Mouse (Mus musculus): ENCODE data around the gene Tsnax.

Tsnax gene

DNA sequence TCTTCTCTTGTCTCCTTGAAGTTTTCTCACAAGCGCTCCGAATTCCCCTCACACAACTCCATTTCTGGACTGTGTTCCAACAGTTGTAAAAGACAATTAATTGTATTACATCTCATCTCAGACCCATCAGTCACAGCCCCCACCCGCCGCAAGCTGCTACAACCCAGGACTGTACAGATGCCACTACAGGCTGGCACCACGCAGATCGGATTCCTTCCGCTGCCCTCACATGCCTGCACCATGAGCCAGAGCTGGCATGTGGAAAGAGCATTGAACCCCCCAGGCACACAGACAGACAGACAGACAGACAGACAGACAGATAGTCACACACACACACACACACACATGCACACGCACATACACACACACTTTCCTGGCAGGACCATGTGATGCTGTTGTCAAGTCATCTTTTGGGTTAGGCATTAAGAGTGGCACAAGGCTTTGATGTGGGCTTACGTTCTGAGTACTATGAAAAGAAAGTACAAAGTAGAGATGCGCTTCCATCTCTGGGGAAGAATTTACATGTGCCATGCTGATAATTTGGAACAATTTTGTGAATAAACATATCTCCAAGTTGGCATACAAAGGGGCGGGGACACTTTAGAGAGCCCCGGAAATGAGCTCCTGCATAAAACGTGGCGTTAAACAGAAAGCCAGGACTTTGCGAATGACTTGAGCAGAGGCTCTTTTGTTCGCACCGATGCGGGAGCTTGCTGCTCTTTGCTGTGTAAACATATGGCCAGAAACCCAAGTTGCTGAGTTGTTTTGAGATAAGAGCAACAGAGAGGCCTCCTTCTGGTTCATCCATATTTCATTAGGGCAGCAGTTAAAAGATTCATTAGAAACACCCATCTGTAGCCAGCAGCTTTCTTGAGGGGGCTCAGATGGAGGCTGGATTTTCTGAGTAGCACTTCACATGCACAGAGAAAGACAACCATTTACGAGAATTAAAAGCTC lies 67.9 kb downstream of the Tsnax start:
- DNase-seq (ENCODE audit: low spot score) = no peak

DNA sequence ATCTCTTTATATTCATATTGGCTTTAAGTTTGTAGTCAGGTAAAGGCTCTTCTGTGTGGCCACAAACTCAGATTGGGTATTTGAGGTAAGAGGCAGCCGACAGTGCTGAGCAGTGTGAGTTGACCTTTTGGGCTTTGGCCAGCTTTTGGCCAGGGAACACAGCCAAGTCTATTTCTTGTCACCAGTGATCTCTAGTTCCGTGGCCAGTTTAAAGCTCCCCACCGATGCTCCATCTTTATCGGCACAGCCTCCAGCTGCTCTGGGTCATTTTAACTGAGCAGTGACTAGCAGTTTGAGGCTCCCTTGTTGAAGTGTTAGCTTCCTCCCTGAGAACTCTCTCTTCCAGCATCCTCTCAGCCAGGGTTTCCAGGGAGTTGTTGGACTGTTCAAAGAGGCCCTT lies 70.9 kb downstream of the Tsnax start:
- no peak for DNase-seq (ENCODE audit: low spot score)
